Mouse (Mus musculus) lung, embryonic 15.5 days (tissue): ENCODE results near the gene Adrm1. TPM values are rescaled to one million over a fixed set of nuclear protein-coding genes. Genes with fewer than 3 reads are reported as not detected.
A peak's percentile ranks its signal among the peaks of the same experiment; 100 is the strongest.

Experiments used
- ATAC-seq: fragments of 200-750 bp; cut with Nextera tagmentation; 2 replicates; pipeline ENCODE4 v1.8.0; 2017; ENCODE audit warnings: moderate number of reproducible peaks, borderline replicate concordance; ENCODE audit not compliant: low FRiP score, low TSS enrichment; ENCODE audit errors: extremely low read depth
- H3K27ac ChIP-seq: fragments of 300-500 bp; sonication (generic); 2 replicates; pipeline ENCODE4 v1.5.1; 2015; ENCODE audit warnings: moderate library complexity, mild to moderate bottlenecking, inconsistent platforms
- H3K27me3 ChIP-seq: fragments of 300-500 bp; sonication (generic); 2 replicates; pipeline ENCODE4 v1.6.1; 2015; ENCODE audit warnings: inconsistent platforms
- H3K36me3 ChIP-seq: fragments of 300-500 bp; sonication (generic); 2 replicates; pipeline ENCODE4 v1.6.1; 2015; ENCODE audit warnings: inconsistent platforms
- H3K4me1 ChIP-seq: fragments of 300-500 bp; sonication (generic); 2 replicates; pipeline ENCODE4 v1.6.1; 2015; ENCODE audit warnings: inconsistent platforms
- H3K4me2 ChIP-seq: fragments of 300-500 bp; sonication (generic); 2 replicates; pipeline ENCODE4 v1.6.1; 2015; ENCODE audit warnings: inconsistent platforms, mild to moderate bottlenecking, moderate library complexity
- H3K4me3 ChIP-seq: fragments of 300-500 bp; sonication (generic); 2 replicates; pipeline ENCODE4 v1.5.1; 2015; ENCODE audit warnings: mild to moderate bottlenecking, inconsistent platforms
- H3K9ac ChIP-seq: fragments of 300-500 bp; sonication (generic); 2 replicates; pipeline ENCODE4 v1.6.1; 2015; ENCODE audit warnings: inconsistent platforms
- H3K9me3 ChIP-seq: fragments of 300-500 bp; sonication (generic); 2 replicates; pipeline ENCODE4 v1.6.1; 2016; ENCODE audit warnings: inconsistent platforms
- WGBS: fragments of 180-500 bp; shearing (Covaris S2); methylation state at CpG from one replicate; pipeline ENCODE4 v1.1.7; 2015; 5-methylcytosine and 5-hydroxymethylcytosine counted together
- polyA plus RNA-seq: library from polyadenylated mRNA; unstranded; fragments of >200 nt; fragmentation: Nextera tagmentation; extraction: Ambion mirVana; gene quantifications from 2 replicates; pipeline ENCODE4 v1.2.1, GENCODE M21; 2015

The Adrm1 gene
- polyA plus RNA-seq, 1 experiment from 2014 or later = 191 TPM

DNA sequence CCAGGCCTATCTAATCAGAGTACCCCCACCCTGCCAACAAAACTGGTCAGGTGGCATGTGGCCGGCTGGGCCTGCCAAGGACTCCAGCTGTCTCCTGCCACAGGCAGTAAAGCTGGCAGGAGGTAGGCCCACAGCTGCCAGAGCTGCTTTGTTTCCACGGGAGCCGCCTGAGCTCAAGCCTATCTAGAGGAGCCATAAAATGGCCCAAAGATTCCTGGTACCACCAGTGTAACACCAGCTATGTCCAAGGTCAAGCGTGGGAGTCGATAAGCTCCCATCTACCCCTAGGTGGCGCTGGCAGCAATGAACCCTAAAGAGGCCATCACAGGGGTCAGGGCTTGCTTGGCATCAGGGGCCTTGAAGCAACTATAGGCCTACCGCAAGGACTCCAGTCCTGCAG lies 36.6 kb downstream of the Adrm1 start:
- 62% methylated on average over 7 of the region's 7 CpGs for WGBS
- no peak overlapping the region for H3K27ac ChIP-seq
- peaks cover 14% of the 10 kb centered on the region; the same call in 1 of the 2 replicates for H3K36me3 ChIP-seq
- no peaks in the 10 kb centered on the region for H3K9me3 ChIP-seq
- no peak overlapping the region for H3K9ac ChIP-seq
- no peaks in the 10 kb centered on the region; the same call in 1 of the 2 replicates for H3K4me1 ChIP-seq
- H3K4me3 ChIP-seq = no peak overlapping the region
- H3K27me3 ChIP-seq = no peaks in the 10 kb centered on the region
- H3K4me2 ChIP-seq = no peak overlapping the region
- no peak for ATAC-seq

DNA sequence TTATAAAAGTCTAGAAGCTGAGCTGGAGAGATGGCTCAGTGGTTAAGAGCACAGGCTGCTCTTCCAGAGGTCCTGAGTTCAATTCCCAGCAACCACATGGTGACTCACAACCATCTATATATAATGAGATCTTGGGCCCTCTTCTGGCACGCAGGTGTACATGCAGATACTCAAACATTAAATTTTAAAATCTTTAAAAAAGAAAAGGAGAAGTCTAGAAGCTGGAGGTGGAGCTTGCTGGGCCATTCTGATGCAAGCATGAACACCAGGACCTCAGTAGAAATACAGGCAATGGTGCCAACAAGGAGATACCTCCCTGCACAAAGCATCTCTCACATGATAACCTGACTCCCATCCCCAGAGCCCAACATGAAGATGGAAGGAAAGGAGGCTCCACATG lies 37.7 kb downstream of the Adrm1 start:
- H3K4me1 ChIP-seq = no peaks in the 10 kb centered on the region
- WGBS = 92% methylated on average over 1 of the region's 1 CpGs
- H3K36me3 ChIP-seq = peaks cover 14% of the 10 kb centered on the region; the same call in 1 of the 2 replicates
- H3K4me2 ChIP-seq = no peak overlapping the region
- no peaks in the 10 kb centered on the region for H3K27me3 ChIP-seq
- H3K9me3 ChIP-seq = no peaks in the 10 kb centered on the region
- ATAC-seq = no peak
- H3K27ac ChIP-seq = no peak overlapping the region
- H3K4me3 ChIP-seq = no peak overlapping the region
- H3K9ac ChIP-seq = no peak overlapping the region

DNA sequence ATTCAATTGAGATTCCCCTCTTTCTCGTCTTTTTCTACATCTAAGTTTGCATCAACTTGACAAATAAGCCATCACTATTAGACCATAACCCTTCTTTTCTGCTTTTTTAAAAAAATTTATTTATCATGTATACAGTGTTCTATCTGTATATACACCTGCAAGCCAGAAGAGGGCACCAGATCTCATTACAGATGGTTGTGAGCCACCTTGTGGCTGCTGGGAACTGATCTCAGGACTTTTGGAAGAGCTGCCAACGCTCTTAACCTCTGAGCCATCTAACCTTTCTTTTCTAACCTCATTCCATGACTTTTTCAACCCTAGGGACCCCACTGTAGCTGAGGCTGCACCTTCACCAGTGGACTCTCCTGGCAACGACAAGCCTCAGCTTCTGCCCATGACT lies 41.0 kb downstream of the Adrm1 start:
- no peak overlapping the region for H3K4me2 ChIP-seq
- no peak overlapping the region for H3K9ac ChIP-seq
- WGBS = 88% methylated on average over 3 of the region's 3 CpGs
- ATAC-seq = no peak
- H3K36me3 ChIP-seq = 0 out of 2 replicates have a peak, but pooled peaks cover 3% of the 10 kb centered on the region
- no peak overlapping the region for H3K27ac ChIP-seq
- no peak overlapping the region for H3K4me3 ChIP-seq
- H3K9me3 ChIP-seq = no peaks in the 10 kb centered on the region
- peaks cover 32% of the 10 kb centered on the region for H3K4me1 ChIP-seq
- H3K27me3 ChIP-seq = no peaks in the 10 kb centered on the region

DNA sequence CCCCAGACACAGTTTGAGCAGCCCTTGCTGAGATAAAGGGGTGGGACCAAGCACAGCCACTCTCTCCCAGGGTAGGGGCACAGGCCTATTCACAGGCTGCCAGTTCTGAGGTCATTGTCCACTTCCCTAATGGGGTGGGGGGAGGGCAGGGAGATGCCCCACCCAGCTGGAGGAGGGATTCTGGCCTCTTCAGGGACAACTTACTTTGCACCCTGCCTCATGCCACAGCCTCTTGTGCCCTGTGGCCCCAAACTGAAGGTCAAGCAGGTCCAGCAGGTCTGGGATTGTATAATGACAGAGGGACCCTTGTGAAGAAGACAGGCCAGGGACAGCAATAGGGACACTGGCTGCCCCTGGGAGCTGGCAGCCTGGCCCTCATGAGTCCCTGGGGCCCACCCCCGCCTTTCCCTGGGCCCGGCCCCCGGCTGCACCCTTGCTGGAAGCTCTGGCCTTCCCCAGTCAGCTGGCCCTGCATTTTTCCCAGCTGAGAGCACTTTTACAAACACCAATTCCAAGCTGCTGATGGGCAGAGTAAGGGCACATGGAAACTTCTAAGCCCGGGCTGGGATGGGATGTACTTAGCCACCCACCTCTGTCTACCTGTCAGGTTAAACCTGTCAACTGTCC lies 43.2 kb downstream of the Adrm1 start:
- Histone ChIP-seq H3K9me3 (no peaks in the 10 kb centered on the region), H3K4me1 (peaks cover 54% of the 10 kb centered on the region), H3K4me3 (no peak overlapping the region), H3K9ac (no peak overlapping the region), H3K27ac (peak overlapping the region; percentile 91), H3K4me2 (peak overlapping the region; percentile 30), H3K36me3 (0 out of 2 replicates have a peak, but pooled peaks cover 3% of the 10 kb centered on the region), H3K27me3 (no peaks in the 10 kb centered on the region)
- 31% methylated on average over 4 of the region's 4 CpGs for WGBS
- ATAC-seq = peak; percentile 36; the same call in 1 of the 2 replicates

DNA sequence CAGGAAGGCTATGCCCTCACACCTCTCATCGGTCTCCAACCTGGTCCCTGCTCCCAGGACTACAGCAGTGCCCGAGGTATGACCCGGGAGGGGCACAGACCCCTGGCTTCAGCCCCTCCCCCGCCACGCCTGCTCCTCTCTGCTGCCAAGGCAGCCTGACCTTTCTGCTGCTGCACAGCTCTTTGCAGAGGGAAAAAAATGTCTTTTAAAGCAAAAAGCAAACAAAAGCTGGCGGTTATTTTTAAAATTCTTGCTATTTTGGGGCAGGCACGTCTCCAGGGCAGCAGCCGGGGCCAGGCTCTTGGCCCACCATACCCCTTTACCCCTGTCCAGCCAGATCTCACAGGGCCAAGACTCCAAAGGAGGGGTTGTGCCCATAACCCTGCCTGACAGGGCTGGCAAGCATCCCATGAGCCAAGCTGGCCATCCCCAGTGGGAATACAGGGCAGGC lies 43.8 kb downstream of the Adrm1 start:
- 0 out of 2 replicates have a peak, but pooled peaks cover 3% of the 10 kb centered on the region for H3K36me3 ChIP-seq
- no peak overlapping the region for H3K9ac ChIP-seq
- H3K27me3 ChIP-seq = no peaks in the 10 kb centered on the region
- peak overlapping the region; percentile 30 for H3K4me2 ChIP-seq
- ATAC-seq = peak; percentile 32; the same call in 1 of the 2 replicates
- 14% methylated on average over 8 of the region's 8 CpGs for WGBS
- H3K4me3 ChIP-seq = no peak overlapping the region
- H3K9me3 ChIP-seq = no peaks in the 10 kb centered on the region
- H3K4me1 ChIP-seq = peaks cover 60% of the 10 kb centered on the region
- peak overlapping the region; percentile 91 for H3K27ac ChIP-seq

DNA sequence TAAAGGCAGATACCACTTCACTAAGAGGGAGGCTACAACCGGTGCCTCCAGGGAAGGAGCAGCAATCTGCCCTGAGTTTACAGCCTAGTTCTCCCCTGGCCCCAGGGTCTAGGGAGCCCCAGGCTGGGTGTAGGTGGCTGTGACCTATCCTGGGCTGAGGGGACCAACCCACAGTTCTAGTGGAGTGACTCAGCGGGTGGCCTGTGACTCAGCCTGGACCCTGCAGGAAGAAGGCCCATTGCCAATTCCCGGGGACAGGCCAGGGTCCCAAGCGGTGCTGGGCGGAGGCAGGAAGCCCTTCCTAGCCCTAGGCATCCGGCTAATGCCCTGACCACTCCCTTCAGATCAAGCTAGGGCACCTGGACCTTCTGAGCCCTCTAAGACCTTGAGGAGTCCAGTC lies 44.7 kb downstream of the Adrm1 start:
- Histone ChIP-seq H3K4me1 (peaks cover 66% of the 10 kb centered on the region), H3K4me2 (peak overlapping the region; percentile 5; the same call in 1 of the 2 replicates)
- ATAC-seq = peak; percentile 9; the same call in 1 of the 2 replicates

DNA sequence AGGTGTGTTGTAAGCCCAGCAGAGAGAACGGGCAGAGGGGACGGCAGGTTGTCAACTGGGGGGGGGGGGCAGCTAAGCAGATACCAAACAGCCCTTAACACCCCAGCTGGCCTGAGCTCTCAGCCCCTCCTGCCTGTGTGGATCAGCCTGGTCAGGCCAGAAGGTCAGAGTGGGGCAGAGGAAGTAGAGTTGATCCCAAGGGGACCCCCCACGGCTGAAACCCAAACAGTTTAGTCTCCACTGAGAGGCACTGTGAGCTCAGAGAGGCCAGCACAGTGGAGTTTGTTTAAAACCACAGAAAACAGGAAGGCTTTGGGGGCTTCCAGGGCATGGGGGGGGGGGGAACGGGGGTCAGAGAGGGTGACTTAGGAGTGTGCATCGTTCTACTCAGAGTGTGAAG lies 45.6 kb downstream of the Adrm1 start:
- H3K27me3 ChIP-seq = no peaks in the 10 kb centered on the region
- H3K4me2 ChIP-seq = no peak overlapping the region
- no peak overlapping the region for H3K9ac ChIP-seq
- WGBS = 26% methylated on average over 5 of the region's 5 CpGs
- peaks cover 76% of the 10 kb centered on the region for H3K4me1 ChIP-seq
- H3K36me3 ChIP-seq = no peaks in the 10 kb centered on the region
- no peaks in the 10 kb centered on the region for H3K9me3 ChIP-seq
- no peak overlapping the region for H3K4me3 ChIP-seq
- H3K27ac ChIP-seq = peak overlapping the region; percentile 91
- no peak for ATAC-seq

More for the DNA sequence above, 44.7 kb downstream of the Adrm1 start:
- peak overlapping the region; percentile 91 for H3K27ac ChIP-seq
- WGBS = 38% methylated on average over 6 of the region's 6 CpGs
- peak overlapping the region; percentile 10; the same call in 1 of the 2 replicates for H3K9ac ChIP-seq
- H3K27me3 ChIP-seq = no peaks in the 10 kb centered on the region
- no peaks in the 10 kb centered on the region for H3K9me3 ChIP-seq
- 0 out of 2 replicates have a peak, but pooled peaks cover 3% of the 10 kb centered on the region for H3K36me3 ChIP-seq
- H3K4me3 ChIP-seq = no peak overlapping the region

DNA sequence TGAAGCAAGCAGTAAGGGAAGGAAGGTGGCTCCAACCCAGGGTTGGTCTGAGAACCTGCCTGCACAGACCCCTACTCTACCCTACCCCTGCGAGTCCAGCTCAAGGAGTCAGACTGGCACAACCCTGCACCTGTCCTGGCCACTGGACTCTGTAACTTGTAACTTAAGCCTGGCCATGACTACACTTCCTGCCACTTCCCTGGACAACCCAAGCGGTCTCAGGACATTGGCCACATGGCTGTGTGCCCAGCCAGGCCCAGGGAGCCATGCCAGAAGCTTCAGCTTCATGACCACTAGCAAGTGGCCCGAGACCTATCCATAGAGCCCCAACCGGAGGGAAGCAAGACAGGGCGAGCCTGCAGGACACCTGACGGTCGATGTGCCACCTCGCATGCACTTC lies 46.3 kb downstream of the Adrm1 start:
- WGBS = 71% methylated on average over 8 of the region's 8 CpGs
- H3K4me3 ChIP-seq = no peak overlapping the region
- H3K9ac ChIP-seq = no peak overlapping the region
- no peak overlapping the region for H3K4me2 ChIP-seq
- H3K4me1 ChIP-seq = peaks cover 82% of the 10 kb centered on the region
- no peaks in the 10 kb centered on the region for H3K9me3 ChIP-seq
- no peaks in the 10 kb centered on the region for H3K27me3 ChIP-seq
- H3K36me3 ChIP-seq = no peaks in the 10 kb centered on the region
- peak overlapping the region; percentile 91 for H3K27ac ChIP-seq
- ATAC-seq = no peak

DNA sequence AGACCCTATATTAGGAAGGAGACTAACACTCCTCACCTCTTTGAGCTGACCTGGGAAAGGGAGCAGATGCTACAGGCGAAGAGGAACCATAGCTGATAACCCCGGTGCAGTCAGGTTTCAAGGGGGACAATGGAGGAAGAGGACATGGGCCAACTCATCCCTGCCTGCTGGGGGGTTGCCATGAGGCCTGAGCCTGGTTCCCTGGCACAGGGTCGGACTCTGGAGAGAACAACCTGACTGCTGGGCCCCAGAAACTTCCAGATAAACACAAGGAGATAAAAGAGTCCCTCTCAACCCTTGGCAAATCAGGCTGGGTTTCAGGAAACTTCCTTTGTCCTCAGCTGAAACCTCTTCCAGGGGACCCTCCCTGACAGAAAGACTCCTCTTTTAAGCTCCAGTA lies 47.0 kb downstream of the Adrm1 start:
- Histone ChIP-seq H3K4me3 (no peak overlapping the region), H3K27ac (peak overlapping the region; percentile 91), H3K27me3 (no peaks in the 10 kb centered on the region), H3K9ac (no peak overlapping the region), H3K9me3 (no peaks in the 10 kb centered on the region), H3K36me3 (no peaks in the 10 kb centered on the region), H3K4me1 (peaks cover 88% of the 10 kb centered on the region), H3K4me2 (no peak overlapping the region)
- no peak for ATAC-seq
- 49% methylated on average over 3 of the region's 3 CpGs for WGBS

DNA sequence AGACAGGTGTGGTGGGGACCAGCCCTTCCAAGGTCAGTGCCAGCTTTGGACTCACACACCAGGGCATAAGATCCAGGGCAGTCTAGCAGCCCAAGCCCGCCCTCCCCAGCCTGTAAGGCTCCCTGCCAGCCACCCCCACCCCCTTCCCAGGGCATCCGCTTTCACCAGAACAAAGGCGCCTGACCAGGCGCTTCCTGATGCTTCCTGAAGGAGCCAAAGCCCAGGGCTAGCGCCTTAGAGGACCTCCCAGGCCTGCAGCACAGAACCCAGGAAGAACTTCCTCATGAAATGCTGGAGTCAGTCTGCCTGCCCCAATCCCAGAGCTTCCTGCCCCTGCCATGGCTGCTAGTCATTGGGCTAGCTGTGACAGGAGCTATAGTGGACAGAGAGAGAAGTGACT lies 47.4 kb downstream of the Adrm1 start:
- peak overlapping the region; percentile 91 for H3K27ac ChIP-seq
- no peaks in the 10 kb centered on the region for H3K27me3 ChIP-seq
- ATAC-seq = no peak
- no peaks in the 10 kb centered on the region for H3K9me3 ChIP-seq
- no peak overlapping the region; the same call in 1 of the 2 replicates for H3K4me2 ChIP-seq
- H3K4me1 ChIP-seq = peaks cover 93% of the 10 kb centered on the region
- no peaks in the 10 kb centered on the region for H3K36me3 ChIP-seq
- no peak overlapping the region for H3K4me3 ChIP-seq
- 0 out of 2 replicates have a peak overlapping the region, but pooled peaks have one; percentile 6 for H3K9ac ChIP-seq
- WGBS = 15% methylated on average over 5 of the region's 5 CpGs

DNA sequence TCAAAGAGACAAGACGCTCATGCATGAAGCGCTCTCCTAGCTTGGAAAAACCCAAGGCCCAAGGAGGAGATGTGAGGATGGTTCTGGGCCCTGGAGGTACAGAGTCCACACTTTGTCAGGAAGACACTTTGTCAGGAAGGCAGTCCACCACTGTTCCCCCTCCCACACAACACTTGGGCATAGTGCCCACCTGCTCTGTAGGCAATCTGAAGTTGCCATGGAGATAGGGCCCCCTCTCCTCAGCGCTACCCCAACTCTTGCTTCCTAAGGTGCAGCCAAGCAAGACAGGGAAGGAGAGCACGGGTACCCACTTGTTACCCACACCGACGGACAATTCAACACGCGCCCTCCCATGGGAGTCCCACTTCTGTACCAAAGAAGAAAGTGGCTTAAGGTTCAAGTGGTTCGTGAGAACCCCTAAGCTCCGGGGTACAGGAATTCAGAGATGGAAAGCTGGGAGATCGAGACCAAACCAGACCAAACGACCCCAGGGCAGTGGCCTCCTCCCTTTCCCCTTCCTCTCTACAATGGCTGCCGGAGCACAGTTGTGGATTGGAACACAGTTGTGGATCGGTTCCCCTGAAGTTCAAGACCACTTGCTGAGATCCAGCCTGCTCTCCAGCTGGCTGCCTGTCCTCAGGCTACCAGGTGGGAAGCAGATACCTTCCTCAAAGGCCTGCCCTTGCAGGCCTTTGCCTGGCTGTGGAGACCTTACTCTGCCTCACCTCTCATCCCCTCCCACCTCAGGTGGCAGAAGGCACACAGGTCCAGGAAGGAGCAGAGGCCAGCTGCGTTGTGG lies 48.1 kb downstream of the Adrm1 start:
- 0 out of 2 replicates have a peak overlapping the region, but pooled peaks have one; percentile 25 for H3K9ac ChIP-seq
- WGBS = 59% methylated on average over 15 of the region's 15 CpGs
- no peak for ATAC-seq

DNA sequence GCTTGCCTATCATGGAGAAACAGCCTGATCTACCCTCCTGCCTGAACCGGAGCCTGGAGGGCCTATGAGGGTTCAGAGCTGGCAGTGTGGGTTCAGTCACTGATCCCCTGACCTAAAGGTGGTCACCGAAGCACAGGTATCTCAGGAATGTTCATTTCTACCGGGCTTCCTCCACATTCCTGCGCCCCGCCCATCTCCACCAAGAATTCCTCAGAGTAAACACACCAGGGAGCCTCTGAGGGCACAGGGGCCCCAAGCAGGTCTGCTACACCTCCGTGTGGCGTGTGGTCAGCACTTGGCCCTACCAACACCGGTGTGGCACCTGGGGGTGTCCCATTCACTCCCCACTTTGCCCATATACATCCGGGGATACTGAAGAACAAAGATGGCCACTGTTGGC lies 48.9 kb downstream of the Adrm1 start:
- H3K4me2 ChIP-seq = peak overlapping the region; percentile 14; the same call in 1 of the 2 replicates
- no peak overlapping the region for H3K4me3 ChIP-seq
- H3K4me1 ChIP-seq = peaks cover 84% of the 10 kb centered on the region
- H3K9me3 ChIP-seq = no peaks in the 10 kb centered on the region
- ATAC-seq = no peak
- no peaks in the 10 kb centered on the region for H3K36me3 ChIP-seq
- H3K9ac ChIP-seq = 0 out of 2 replicates have a peak overlapping the region, but pooled peaks have one; percentile 25
- H3K27me3 ChIP-seq = peaks cover 10% of the 10 kb centered on the region
- H3K27ac ChIP-seq = peak overlapping the region; percentile 91
- WGBS = 37% methylated on average over 9 of the region's 9 CpGs

More for the DNA sequence above, 48.1 kb downstream of the Adrm1 start:
- H3K27ac ChIP-seq = peak overlapping the region; percentile 91
- H3K36me3 ChIP-seq = no peaks in the 10 kb centered on the region
- no peak overlapping the region for H3K4me3 ChIP-seq
- peaks cover 3% of the 10 kb centered on the region; the same call in 1 of the 2 replicates for H3K27me3 ChIP-seq
- H3K4me1 ChIP-seq = peaks cover 92% of the 10 kb centered on the region
- no peaks in the 10 kb centered on the region for H3K9me3 ChIP-seq
- peak overlapping the region; percentile 14 for H3K4me2 ChIP-seq
